Mouse (Mus musculus) fat pad, adult 2 months (tissue): ENCODE data around the gene Ankrd23.

Source experiments
- DNase-seq: peaks from one replicate; pipeline ENCODE4 v3.0.0-alpha.2; 2011; ENCODE audit warnings: low read depth, low spot score; ENCODE audit errors: extremely low read depth

The Ankrd23 gene

DNA sequence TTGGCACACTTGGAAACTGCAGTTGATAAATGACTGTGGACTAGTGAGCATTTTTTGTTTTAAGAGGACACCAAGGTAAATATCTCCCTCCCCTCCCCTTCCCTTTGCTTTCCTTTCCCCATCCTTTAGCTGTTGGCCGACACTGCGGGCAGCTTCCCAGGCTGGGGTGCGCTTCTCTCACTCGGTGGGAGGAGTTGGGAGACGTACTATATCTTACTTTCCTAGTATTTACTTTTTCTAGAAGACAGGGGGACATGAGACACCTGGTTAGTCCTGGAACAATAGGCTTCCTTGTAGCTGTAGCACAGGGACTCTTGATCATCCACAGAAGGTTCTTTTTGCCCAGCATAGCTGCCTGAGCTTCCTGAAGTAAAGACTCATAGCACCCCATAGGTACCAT is 12.6 kb downstream of the Ankrd23 start:
- DNase-seq = no peak

GRCm38 (mm10) chr1:36523332-36524013 is 13.2 kb downstream of the Ankrd23 start:
- peak; percentile 40 for DNase-seq

GRCm38 (mm10) chr1:36522210-36522609 is 14.5 kb downstream of the Ankrd23 start:
- no peak for DNase-seq

DNA sequence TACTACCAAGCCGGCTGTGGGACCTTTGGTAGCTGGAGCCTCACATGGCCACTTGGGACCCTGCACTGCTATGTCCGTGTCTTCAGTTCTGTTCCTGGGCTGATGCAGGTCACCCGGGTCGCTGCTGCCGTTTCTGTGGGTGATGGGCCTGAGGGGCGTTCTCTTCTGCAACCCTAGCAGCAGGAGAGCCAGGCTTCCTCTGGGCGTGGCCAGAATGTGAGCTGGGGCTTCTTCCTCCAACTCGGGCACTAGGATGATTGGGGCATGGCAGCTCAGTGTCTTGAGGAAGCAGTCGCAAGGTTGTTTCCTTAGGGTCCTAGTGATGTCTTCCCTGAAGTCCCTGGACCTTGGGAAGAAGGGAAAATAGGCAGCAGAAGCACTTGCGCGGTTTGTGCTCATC is 17.1 kb downstream of the Ankrd23 start:
- DNase-seq = no peak

GRCm38 (mm10) chr1:36518259-36518658 is 18.4 kb downstream of the Ankrd23 start:
- DNase-seq = no peak

GRCm38 (mm10) chr1:36513718-36514117 is 23.0 kb downstream of the Ankrd23 start:
- DNase-seq = no peak

DNA sequence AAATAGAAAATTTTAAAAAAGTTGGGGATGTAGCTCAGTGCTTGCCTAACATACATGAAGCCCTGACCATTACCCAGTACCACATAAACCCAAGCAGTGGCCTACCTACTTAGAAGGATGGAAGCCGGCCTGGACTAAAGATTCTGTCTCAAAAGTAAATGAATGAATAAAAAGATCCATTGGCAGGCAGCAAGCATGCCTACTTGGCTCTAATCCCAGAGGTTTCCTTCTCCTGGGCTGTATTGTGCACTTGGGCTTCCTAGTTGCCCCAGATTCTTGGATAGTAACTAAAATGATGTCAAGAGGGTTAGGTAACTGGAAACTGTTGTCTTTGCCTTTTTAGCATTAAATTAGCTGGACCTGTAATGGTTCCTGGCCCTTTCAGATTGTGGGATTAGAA is 23.4 kb downstream of the Ankrd23 start:
- no peak for DNase-seq

- DNase-seq = no peak
Observed at GRCm38 (mm10) chr1:36512966-36513280, 23.8 kb downstream of the Ankrd23 start.

DNA sequence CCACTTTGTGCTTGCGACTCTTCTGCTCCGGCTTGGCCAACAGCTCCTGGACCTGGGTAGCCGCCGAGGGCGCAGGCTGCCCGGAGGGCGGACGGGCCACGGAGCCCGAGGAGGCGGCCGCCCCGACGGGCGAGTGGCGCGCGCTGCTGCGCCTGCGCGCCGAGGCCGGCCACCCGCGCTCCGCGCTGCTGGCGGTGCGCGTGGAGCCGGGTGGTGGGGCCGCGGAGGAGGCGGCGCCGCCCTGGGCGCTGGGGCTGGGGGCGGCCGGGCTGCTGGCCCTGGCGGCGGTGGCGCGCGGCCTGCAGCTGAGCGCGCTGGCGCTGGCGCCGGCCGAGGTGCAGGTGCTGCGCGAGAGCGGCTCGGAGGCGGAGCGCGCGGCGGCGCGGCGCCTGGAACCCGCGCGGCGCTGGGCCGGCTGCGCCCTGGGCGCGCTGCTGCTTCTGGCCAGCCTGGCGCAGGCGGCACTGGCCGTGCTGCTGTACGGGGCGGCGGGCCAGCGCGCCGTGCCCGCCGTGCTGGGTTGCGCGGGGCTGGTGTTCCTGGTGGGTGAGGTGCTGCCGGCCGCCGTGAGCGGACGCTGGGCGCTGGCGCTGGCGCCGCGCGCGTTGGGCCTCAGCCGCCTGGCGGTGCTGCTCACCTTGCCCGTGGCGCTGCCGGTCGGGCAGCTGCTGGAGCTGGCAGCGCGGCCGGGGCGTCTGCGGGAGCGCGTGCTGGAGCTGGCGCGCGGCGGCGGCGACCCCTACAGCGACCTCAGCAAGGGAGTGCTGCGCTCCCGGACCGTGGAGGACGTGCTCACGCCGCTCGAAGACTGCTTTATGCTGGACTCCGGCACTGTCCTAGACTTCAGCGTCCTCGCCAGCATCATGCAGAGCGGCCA is 24.4 kb downstream of the Ankrd23 start:
- no peak for DNase-seq

DNA sequence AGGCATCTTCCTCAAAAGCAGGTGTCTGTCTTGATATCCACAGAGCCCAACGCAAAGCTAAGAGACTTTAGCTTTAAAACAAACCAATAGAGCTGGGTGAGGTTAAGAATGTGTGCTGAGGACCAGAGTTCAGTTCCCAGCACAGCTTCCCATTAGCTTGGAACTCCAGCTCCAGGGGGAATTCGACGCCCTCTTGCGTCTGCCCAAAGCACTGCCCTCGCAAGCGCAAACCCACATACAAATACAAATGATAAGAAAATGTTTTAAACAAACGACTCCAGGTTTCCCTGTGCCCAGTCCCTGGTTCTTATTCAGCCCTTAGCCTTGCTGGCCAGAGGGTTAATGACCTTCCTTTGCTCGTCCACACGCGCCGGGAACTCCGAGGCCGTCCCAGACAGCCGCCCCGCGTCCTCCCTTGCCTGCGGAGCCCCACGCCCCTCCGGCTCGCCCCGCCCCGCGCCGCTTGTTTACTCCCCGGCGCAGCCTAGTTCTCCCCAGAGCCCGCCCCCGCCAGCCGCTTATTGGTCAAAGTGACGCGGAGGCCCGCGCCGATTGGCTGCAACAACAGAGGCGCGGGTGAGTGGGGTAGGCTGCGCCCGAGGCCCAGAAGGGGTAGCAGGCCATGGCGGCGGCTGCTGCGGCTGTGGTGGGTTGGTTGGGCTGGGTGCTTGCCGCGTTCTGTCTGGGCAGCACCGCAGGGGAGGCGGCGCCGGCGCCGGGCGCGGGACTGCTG is 25.2 kb downstream of the Ankrd23 start, which contains the start of gene Cnnm3:
Cnnm3 (plus strand) TSS at position 579 of the 733 bp plus-strand sequence.
- no peak for DNase-seq

GRCm38 (mm10) chr1:36508238-36508637 is 28.4 kb downstream of the Ankrd23 start:
- no peak for DNase-seq

DNA sequence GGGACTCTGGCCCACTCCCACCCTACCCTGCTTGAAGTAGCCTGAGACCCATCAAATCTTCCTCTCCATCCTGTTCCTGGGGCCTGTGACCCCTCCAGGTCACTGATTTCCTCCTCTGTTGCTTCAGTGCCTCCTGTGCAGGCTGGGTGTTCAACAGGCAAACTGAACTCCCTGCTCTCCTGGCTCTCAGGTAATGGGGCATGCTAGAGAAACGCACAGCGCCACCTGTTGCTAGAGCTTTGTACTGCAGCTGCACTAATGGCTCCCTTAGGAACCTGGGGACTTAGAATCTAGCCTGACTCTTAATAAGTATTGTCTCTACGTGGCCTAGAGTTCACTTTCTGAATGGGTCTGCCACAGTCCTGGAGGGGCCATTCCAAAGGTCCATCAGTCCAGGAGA is 35.4 kb downstream of the Ankrd23 start:
- no peak for DNase-seq

GRCm38 (mm10) chr1:36497312-36497711 is 39.4 kb downstream of the Ankrd23 start:
- DNase-seq = no peak

DNA sequence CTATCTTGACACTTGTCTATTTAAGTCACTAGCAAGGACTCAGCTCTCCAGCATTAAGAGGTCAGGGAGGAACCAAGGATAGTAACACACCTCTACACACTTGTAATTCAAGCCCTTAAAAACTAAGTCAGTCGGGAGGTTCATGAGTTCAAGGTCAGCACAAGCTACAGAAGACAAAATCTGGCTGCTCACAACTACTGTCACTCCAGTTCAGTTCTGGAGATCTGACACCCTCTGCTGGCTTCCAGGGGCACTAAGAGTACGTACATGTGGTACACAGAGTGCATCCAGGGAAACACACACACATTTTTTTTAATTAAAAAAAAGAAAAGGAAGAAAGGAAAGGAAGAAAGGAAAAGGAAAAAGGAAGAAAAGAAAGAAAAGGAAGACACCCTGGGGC is 40.0 kb downstream of the Ankrd23 start:
- no peak for DNase-seq

GRCm38 (mm10) chr1:36493299-36493698 is 43.4 kb downstream of the Ankrd23 start:
- DNase-seq = no peak

DNA sequence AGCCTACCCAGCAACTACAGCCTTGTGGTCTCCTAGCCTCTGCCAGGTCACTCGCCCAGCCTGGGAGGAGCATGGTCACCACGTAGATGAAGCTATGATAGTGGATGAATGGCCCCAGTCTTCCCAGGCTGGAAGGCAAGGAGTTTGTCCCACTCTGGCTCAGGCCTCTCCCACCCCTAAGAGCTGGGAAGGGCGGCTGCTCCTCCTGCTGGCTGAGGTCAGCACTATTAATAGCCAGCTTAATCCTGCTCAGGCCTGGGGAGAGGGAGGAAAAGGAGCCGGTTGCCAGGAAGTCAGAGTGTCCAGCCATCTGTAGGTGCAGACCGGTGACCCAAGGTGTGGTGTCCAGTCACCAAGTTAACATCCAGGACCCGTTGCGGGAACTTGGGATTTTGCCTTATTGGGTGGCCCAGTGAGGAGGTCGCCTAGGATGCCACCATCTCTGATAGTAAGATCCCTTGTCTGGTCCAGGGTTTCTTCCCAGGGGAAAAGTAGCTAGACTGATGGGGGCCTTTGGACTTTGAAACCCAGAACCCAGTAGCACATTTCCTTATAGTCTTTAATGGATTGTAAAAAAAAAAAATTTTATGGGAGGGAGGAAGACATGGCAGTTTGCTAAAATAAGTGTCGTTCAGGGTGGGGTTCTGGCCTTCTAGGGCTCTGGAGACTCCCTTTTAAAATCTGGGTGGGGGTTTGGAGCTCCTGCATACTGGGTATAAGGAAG is 44.1 kb downstream of the Ankrd23 start:
- DNase-seq = no peak

DNA sequence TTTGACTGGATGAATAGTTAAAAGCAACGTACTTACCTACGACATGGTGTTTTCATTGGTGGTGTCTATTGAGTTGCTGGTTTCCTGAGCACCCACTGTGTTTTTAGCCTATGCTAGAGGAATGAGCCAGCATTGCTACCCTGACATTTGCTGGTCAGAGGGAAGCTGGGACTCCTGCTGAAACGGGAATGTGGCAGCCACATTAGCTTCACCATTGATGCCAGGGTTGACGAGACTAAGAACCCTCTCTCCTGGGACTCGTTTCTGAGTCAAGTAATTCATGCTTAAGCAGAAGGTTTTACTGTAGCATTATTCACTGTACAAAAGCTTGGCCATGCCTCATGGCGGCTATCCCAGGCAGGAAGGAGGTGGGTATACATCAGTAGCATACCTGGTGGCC is 47.0 kb downstream of the Ankrd23 start:
- no peak for DNase-seq

DNA sequence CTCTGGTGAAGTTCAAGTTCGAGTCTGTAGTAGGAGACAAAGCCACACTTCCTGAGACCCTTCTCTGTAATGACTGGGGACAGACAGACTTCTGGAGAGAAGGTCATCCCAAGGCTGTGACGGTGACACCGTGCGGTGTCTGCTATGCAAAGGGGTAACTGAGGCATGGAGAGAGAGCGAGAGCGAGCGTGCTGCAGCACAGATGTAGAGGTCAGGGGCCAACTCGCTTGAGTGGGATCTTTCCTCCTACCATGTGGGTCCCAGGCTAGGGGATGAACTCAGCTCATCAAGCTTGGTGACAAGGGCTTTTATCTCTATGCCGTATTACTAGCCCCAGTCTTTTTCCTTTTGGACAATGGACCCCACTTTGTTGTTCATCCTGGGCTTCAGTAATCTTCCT is 49.6 kb downstream of the Ankrd23 start:
- DNase-seq = no peak

DNA sequence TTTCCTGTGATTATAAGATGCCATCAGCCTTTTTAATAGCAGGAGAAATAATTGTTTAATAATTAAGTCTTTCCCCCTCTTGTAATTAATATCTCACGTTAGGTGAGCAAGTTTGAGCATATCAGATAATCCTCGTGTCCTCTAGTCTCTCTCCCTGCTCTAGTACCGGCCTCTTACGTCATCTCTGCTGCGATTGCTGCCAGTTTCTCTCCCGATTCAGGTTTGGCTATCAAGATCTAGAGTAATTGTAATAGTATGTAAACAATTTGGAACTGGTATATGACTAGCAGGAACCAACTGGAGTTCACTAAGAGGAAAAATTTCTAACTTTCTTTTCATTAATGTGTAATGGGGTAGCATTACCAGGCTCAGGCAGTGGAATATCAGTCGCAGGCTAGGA is 51.6 kb downstream of the Ankrd23 start:
- DNase-seq = no peak

GRCm38 (mm10) chr1:36483825-36484224 is 52.9 kb downstream of the Ankrd23 start:
- no peak for DNase-seq
